In the genomic region with DNA sequence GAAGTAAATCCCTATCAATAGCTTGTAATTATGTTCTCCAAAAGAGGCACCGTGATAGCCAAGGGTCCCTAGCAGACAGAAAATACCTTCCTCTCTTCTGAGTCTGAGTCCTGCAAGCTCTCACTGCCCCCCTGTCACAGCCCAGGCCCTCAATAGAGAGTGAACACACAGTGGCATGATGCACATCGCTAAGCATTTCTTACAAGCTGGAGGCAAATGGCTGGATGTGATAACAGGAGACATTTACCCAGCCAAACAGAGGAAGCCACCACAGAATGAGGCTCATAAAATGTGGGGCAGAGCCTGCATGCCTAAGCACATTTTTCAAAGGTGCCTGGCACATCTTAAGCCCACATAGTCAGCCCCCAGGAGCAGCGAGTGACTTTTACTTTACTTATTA, we compare ENCODE assay signal across 21 mouse cellular contexts.
DNase-seq lines count a peak whose midpoint lies in the region; ATAC-seq lines count a peak whose summit lies in the region.
"Had no signal": no experiment of that assay in that cellular context is flagged by ENCODE, and none has a peak within 500 bp of the region (broad histone marks: within the 10 kb centered on the region; RNA-seq: fewer than 3 reads in every experiment).

No protein-coding gene starts in this region.

- WGBS in forebrain, embryonic 14.5 days, result 51% methylated on average over 3 of the region's 3 CpGs
- 72% methylated on average over 3 of the region's 3 CpGs for WGBS in forebrain, embryonic 10.5 days
- WGBS in liver, embryonic 12.5 days (ENCODE audit: insufficient replicate concordance), result 34% methylated on average over 3 of the region's 3 CpGs
- WGBS in neural tube, embryonic 14.5 days, result 51% methylated on average over 3 of the region's 3 CpGs

- H3K4me1 ChIP-seq in forebrain, embryonic 14.5 days (ENCODE audit: control insufficient read depth, insufficient read depth, low read length), result peaks cover 20% of the 10 kb centered on the region
- peaks cover 38% of the 10 kb centered on the region for H3K4me1 ChIP-seq in forebrain, embryonic 10.5 days
- peaks cover 52% of the 10 kb centered on the region for H3K4me1 ChIP-seq in liver, embryonic 12.5 days
- H3K4me1 ChIP-seq in neural tube, embryonic 14.5 days (ENCODE audit: control insufficient read depth, insufficient read depth, low read length), result peaks cover 13% of the 10 kb centered on the region
- H3K4me1 ChIP-seq: embryonic facial prominence, embryonic 15.5 days had no signal

- DNase-seq in forebrain, embryonic 14.5 days (ENCODE audit: low spot score), result no peak
- DNase-seq in forebrain, embryonic 10.5 days (ENCODE audit: extremely low spot score, low spot score), result no peak
- DNase-seq in liver, result no peak
- DNase-seq in thymus, postnatal 10 days (ENCODE audit: low spot score in 2 of 2), result no peak
- no peak for DNase-seq in adrenal gland, adult (ENCODE audit: inconsistent age in 2 of 2, low spot score in 1 of 2)
- DNase-seq: adrenal gland, postnatal 25 days; cerebellum, adult 11-12 months; gastrocnemius, postnatal 14 days; heart, adult 2 months; heart, postnatal 4 days; kidney, adult 18-20 months; lung, postnatal 14 days; thymus, postnatal 25 days had no signal

- no peak for ATAC-seq in forebrain, embryonic 14.5 days
- no peak for ATAC-seq in liver, embryonic 12.5 days
- peak; percentile 16; the same call in 1 of the 2 replicates for ATAC-seq in megakaryocyte-erythroid progenitor cell, adult 5-6 weeks (replicated peaks; ENCODE audit: low FRiP score, low TSS enrichment, poor library complexity, severe bottlenecking)
- no peak; the same call in 1 of the 2 replicates for ATAC-seq in neural tube, embryonic 14.5 days (ENCODE audit: low read depth)
- ATAC-seq: CD4-positive, CD25-positive, alpha-beta regulatory T cell, adult 4 months had no signal

- H3K9me3 ChIP-seq in forebrain, embryonic 14.5 days (replicated peaks; ENCODE audit: control insufficient read depth, low read length), result no peaks in the 10 kb centered on the region
- H3K9me3 ChIP-seq in forebrain, embryonic 10.5 days, result no peaks in the 10 kb centered on the region
- H3K9me3 ChIP-seq in liver, embryonic 12.5 days (replicated peaks), result no peaks in the 10 kb centered on the region
- H3K9me3 ChIP-seq in neural tube, embryonic 14.5 days (ENCODE audit: control insufficient read depth, low read length), result no peaks in the 10 kb centered on the region
- H3K9me3 ChIP-seq: embryonic facial prominence, embryonic 15.5 days; limb, embryonic 13.5 days had no signal

- H3K27me3 ChIP-seq in forebrain, embryonic 14.5 days (replicated peaks; ENCODE audit: control insufficient read depth, insufficient read depth, low read length), result no peaks in the 10 kb centered on the region
- no peaks in the 10 kb centered on the region for H3K27me3 ChIP-seq in forebrain, embryonic 10.5 days (ENCODE audit: poor library complexity, severe bottlenecking)
- H3K27me3 ChIP-seq in liver, embryonic 12.5 days (replicated peaks), result no peaks in the 10 kb centered on the region
- H3K27me3 ChIP-seq in neural tube, embryonic 14.5 days (ENCODE audit: control insufficient read depth, insufficient read depth, low read length), result no peaks in the 10 kb centered on the region
- H3K27me3 ChIP-seq: embryonic facial prominence, embryonic 15.5 days; limb, embryonic 13.5 days had no signal

- H3K9ac ChIP-seq in forebrain, embryonic 14.5 days (ENCODE audit: low read length), result no peak overlapping the region
- no peak overlapping the region for H3K9ac ChIP-seq in liver, embryonic 12.5 days
- H3K9ac ChIP-seq in neural tube, embryonic 14.5 days (replicated peaks; ENCODE audit: low read depth, low read length), result no peak overlapping the region
- H3K9ac ChIP-seq: embryonic facial prominence, embryonic 15.5 days; limb, embryonic 13.5 days had no signal

- H3K27ac ChIP-seq in forebrain, embryonic 14.5 days (ENCODE audit: low read depth, low read length), result 0 out of 2 replicates have a peak overlapping the region, but pooled peaks have one; percentile 21
- no peak overlapping the region for H3K27ac ChIP-seq in forebrain, embryonic 10.5 days
- H3K27ac ChIP-seq in liver, embryonic 12.5 days, result no peak overlapping the region
- peak overlapping the region; percentile 35; the same call in 1 of the 2 replicates for H3K27ac ChIP-seq in neural tube, embryonic 14.5 days (ENCODE audit: low read depth, low read length)
- H3K27ac ChIP-seq: embryonic facial prominence, embryonic 15.5 days; heart, adult 2 months; kidney, postnatal 0 days; limb, embryonic 13.5 days had no signal

- H3K4me2 ChIP-seq in forebrain, embryonic 14.5 days (ENCODE audit: low read length), result no peak overlapping the region
- H3K4me2 ChIP-seq in liver, embryonic 12.5 days, result peak overlapping the region; percentile 3; the same call in 1 of the 2 replicates
- H3K4me2 ChIP-seq in neural tube, embryonic 14.5 days (ENCODE audit: low read depth, low read length), result no peak overlapping the region
- H3K4me2 ChIP-seq: embryonic facial prominence, embryonic 15.5 days; limb, embryonic 13.5 days had no signal

- H3K36me3 ChIP-seq in forebrain, embryonic 14.5 days (ENCODE audit: control insufficient read depth, insufficient read depth, low read length), result no peaks in the 10 kb centered on the region
- no peaks in the 10 kb centered on the region for H3K36me3 ChIP-seq in forebrain, embryonic 10.5 days (replicated peaks)
- no peaks in the 10 kb centered on the region for H3K36me3 ChIP-seq in liver, embryonic 12.5 days
- H3K36me3 ChIP-seq in neural tube, embryonic 14.5 days (ENCODE audit: control insufficient read depth, insufficient read depth, low read length), result no peaks in the 10 kb centered on the region
- H3K36me3 ChIP-seq: embryonic facial prominence, embryonic 15.5 days; limb, embryonic 13.5 days had no signal

- H3K4me3 ChIP-seq in forebrain, embryonic 14.5 days (ENCODE audit: low read depth, low read length), result no peak overlapping the region
- H3K4me3 ChIP-seq in forebrain, embryonic 10.5 days, result no peak overlapping the region
- H3K4me3 ChIP-seq in liver, embryonic 12.5 days, result no peak overlapping the region
- H3K4me3 ChIP-seq in neural tube, embryonic 14.5 days (ENCODE audit: low read depth, low read length), result no peak overlapping the region
- H3K4me3 ChIP-seq: embryonic facial prominence, embryonic 15.5 days; heart, adult 2 months; limb, embryonic 13.5 days; myocyte had no signal

Comparison
In these comparisons a context has a peak if more than half of its experiments do, and no peak if none do; other contexts are left out.
1. H3K27ac ChIP-seq: peak in forebrain, embryonic 14.5 days (single experiment) and neural tube, embryonic 14.5 days (single experiment); none in forebrain, embryonic 10.5 days (single experiment) and liver, embryonic 12.5 days (single experiment).